Mouse (Mus musculus): ENCODE results near the gene Lgr4.

The Lgr4 gene

DNA sequence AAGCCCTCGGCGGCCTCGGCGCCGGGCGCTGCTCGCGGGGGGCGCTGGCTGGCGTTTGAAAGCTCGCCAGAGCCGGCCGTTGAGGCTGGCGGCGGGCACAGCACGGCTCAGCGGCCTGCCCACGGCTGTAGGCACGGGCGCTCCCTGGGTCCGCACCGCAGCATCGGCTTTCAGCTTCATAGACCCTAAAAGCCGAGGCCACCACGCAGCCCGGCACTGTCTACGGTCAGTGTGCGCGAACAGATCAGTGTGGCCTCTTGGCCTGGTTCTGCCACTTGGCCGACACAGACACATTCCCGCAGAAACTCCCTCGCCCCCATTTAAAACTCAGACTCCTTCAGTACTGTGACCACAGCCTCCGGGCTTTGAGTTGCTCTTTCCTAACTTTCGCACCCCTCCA, 26.4 kb upstream of the Lgr4 start:
- H3K36me3 ChIP-seq (ENCODE audit: insufficient read depth, low read length) = peaks cover 26% of the 10 kb centered on the region
- peak overlapping the region; percentile 96 for H3K4me3 ChIP-seq (replicated peaks; ENCODE audit: low read length)
- TF ChIP-seq POU5F1 (IDR thresholded peaks at IDR 0.05; ENCODE audit: borderline replicate concordance, low read length) = no peak
- TF ChIP-seq CTCF (conservative IDR thresholded peaks at IDR 0.05; ENCODE audit: low read length) = no peak
- no peak for TF ChIP-seq NANOG (IDR thresholded peaks at IDR 0.05; ENCODE audit: borderline replicate concordance, low read length)
- H3K4me1 ChIP-seq (replicated peaks; ENCODE audit: low read depth, low read length) = peaks cover 28% of the 10 kb centered on the region
- H3K9me3 ChIP-seq (ENCODE audit: low read length) = no peaks in the 10 kb centered on the region
- no peaks in the 10 kb centered on the region for H3K27me3 ChIP-seq (ENCODE audit: insufficient read depth, low read length)

DNA sequence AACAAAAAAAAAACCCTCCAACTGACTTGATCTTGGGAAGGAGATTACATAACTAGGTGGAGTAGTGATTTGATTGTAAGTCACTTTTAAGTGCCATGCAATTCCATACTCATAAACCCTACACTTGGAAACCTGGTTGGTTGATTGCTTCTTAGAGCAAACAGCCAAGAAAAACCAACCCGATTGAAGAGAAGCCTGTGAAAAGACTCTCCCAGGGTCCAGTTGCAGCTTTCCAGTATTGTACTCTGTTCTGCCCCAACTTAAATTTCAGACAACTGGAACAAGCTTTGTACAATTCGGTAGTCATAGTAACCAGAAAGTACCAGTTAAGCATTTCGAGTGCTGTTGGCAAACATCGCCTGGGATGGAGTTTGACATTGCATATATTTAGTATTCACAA, 26.0 kb upstream of the Lgr4 start:
- Histone ChIP-seq H3K4me3 (replicated peaks; ENCODE audit: low read length) (peak overlapping the region; percentile 96), H3K9me3 (ENCODE audit: low read length) (no peaks in the 10 kb centered on the region), H3K36me3 (ENCODE audit: insufficient read depth, low read length) (peaks cover 30% of the 10 kb centered on the region), H3K4me1 (replicated peaks; ENCODE audit: low read depth, low read length) (peaks cover 32% of the 10 kb centered on the region), H3K27me3 (ENCODE audit: insufficient read depth, low read length) (no peaks in the 10 kb centered on the region)
- TF ChIP-seq POU5F1 (IDR thresholded peaks at IDR 0.05; ENCODE audit: borderline replicate concordance, low read length) (no peak), CTCF (conservative IDR thresholded peaks at IDR 0.05; ENCODE audit: low read length) (no peak), NANOG (IDR thresholded peaks at IDR 0.05; ENCODE audit: borderline replicate concordance, low read length) (no peak)

DNA sequence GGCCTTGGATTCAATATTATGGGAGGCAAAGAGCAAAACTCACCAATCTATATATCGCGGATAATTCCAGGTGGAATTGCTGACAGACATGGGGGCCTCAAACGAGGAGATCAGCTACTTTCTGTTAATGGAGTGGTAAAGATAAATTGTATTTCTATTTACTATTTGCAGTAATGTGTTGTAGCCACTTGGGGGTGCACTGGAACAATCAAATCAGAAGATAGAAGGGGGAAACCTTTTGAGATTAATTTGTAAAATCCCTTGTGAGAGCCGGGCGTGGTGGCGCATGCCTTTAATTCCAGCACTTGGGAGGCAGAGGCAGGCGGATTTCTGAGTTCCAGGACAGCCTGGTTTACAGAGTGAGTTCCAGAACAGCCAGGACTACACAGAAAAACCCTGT, 21.1 kb upstream of the Lgr4 start:
- H3K9me3 ChIP-seq (ENCODE audit: low read length) = no peaks in the 10 kb centered on the region
- no peak overlapping the region for H3K4me3 ChIP-seq (replicated peaks; ENCODE audit: low read length)
- H3K36me3 ChIP-seq (ENCODE audit: insufficient read depth, low read length) = peaks cover 72% of the 10 kb centered on the region
- no peaks in the 10 kb centered on the region for H3K27me3 ChIP-seq (ENCODE audit: insufficient read depth, low read length)
- TF ChIP-seq CTCF (conservative IDR thresholded peaks at IDR 0.05; ENCODE audit: low read length) (peak; percentile 38), NANOG (IDR thresholded peaks at IDR 0.05; ENCODE audit: borderline replicate concordance, low read length) (no peak)
- peaks cover 29% of the 10 kb centered on the region for H3K4me1 ChIP-seq (replicated peaks; ENCODE audit: low read depth, low read length)

DNA sequence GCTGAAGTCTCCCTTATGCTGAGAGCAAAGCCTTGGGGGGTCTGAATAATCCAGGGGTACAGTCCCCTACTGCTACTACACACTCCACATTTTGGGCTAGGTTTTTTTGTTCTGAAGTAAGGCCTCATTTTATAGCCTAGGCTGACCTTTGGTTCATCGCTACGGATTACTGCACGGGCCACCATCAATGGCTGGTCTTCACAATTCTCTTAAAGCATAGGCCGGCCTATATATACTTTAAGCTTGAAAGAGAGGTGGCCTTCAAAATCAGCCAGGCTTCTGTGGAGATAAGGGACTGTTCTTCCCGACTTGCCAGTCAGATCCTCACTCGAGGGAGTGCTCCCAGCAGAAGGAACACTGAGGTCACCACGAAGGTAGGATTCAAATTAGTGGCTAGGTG, 14.6 kb upstream of the Lgr4 start:
- Histone ChIP-seq H3K4me3 (replicated peaks; ENCODE audit: low read length) (no peak overlapping the region), H3K27me3 (ENCODE audit: insufficient read depth, low read length) (no peaks in the 10 kb centered on the region), H3K36me3 (ENCODE audit: insufficient read depth, low read length) (peaks cover 71% of the 10 kb centered on the region), H3K4me1 (replicated peaks; ENCODE audit: low read depth, low read length) (peaks cover 9% of the 10 kb centered on the region), H3K9me3 (ENCODE audit: low read length) (no peaks in the 10 kb centered on the region)
- no peak for TF ChIP-seq CTCF (conservative IDR thresholded peaks at IDR 0.05; ENCODE audit: low read length)
- no peak for TF ChIP-seq POU5F1 (IDR thresholded peaks at IDR 0.05; ENCODE audit: borderline replicate concordance, low read length)
- no peak for TF ChIP-seq NANOG (IDR thresholded peaks at IDR 0.05; ENCODE audit: borderline replicate concordance, low read length)

DNA sequence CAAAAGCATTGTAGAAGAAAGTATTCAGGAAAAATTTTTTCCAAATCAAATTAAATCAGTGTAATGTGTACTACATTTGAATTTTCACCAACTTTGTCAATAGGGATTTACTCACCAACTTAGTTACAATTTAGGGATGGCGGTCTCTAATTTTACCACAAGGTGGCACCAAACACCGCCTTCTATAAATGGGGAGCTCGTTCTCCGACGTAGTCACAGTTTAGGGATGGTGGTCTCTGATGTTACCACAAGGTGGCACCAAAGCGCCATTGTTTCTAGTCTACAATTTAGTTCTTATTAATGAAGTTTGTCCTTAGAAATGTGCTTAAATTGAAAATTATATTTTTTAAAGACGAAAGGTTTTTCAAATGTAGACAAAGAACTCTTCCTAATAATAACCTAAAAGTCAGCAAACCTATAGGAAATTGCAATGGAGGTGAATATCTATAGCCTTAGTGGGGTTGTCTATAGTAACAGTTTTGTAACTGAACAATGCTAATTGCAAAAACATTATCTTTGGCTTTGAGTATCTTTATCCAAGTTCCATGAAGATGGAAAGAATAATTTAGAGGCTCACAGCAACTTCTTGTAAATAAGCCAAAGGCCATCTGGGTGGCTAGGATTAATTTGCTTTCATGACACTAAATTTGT, 13.2 kb upstream of the Lgr4 start:
- no peak overlapping the region for H3K4me3 ChIP-seq (replicated peaks; ENCODE audit: low read length)
- no peaks in the 10 kb centered on the region for H3K27me3 ChIP-seq (ENCODE audit: insufficient read depth, low read length)
- no peaks in the 10 kb centered on the region for H3K9me3 ChIP-seq (ENCODE audit: low read length)
- TF ChIP-seq CTCF (conservative IDR thresholded peaks at IDR 0.05; ENCODE audit: low read length) = peak; percentile 93
- TF ChIP-seq NANOG (IDR thresholded peaks at IDR 0.05; ENCODE audit: borderline replicate concordance, low read length) = no peak
- H3K4me1 ChIP-seq (replicated peaks; ENCODE audit: low read depth, low read length) = peaks cover 23% of the 10 kb centered on the region
- H3K36me3 ChIP-seq (ENCODE audit: insufficient read depth, low read length) = peaks cover 70% of the 10 kb centered on the region

DNA sequence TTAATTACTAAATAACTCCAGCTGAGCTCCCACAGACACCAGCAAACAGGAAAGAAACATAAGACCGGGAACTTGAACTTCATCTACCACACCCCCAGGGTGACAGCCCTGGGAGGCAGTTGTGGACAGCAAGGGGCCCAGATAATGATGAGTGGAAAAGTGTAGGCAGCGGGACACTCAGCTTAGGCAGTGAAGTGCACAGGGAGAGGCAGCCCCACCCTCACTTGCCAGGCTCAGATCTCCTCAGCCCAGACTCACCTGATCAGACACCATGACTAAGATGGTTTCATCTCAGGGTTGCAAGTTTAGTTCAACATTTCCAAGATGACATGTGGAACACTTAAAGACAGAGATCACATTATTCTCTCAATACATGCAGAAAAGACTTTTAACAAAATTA, 8.3 kb upstream of the Lgr4 start:
- H3K27me3 ChIP-seq (ENCODE audit: insufficient read depth, low read length) = no peaks in the 10 kb centered on the region
- peaks cover 51% of the 10 kb centered on the region for H3K4me1 ChIP-seq (replicated peaks; ENCODE audit: low read depth, low read length)
- no peak for TF ChIP-seq POU5F1 (IDR thresholded peaks at IDR 0.05; ENCODE audit: borderline replicate concordance, low read length)
- no peak for TF ChIP-seq CTCF (conservative IDR thresholded peaks at IDR 0.05; ENCODE audit: low read length)
- TF ChIP-seq NANOG (IDR thresholded peaks at IDR 0.05; ENCODE audit: borderline replicate concordance, low read length) = no peak
- peaks cover 38% of the 10 kb centered on the region for H3K36me3 ChIP-seq (ENCODE audit: insufficient read depth, low read length)
- no peak overlapping the region for H3K4me3 ChIP-seq (replicated peaks; ENCODE audit: low read length)
- H3K9me3 ChIP-seq (ENCODE audit: low read length) = no peaks in the 10 kb centered on the region

DNA sequence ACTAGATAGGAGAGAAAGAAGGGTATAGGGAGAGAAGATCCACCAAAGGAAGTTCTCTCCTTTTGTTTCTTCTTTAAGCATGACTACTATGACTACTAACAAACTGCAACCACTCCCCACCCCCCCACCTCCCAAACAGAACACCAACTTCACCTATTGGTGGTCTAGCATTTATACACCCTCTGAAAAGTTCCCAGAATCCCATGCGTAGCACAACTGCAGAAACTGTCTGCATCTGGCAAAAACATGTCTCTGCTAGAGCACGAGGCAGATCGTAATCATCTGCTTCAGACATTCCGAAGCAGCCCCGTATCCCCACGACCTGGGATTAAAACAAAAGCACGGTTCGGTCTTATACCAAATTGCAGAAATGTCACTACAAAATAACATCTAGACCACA, 5.2 kb upstream of the Lgr4 start:
- H3K27me3 ChIP-seq (ENCODE audit: insufficient read depth, low read length) = no peaks in the 10 kb centered on the region

DNA sequence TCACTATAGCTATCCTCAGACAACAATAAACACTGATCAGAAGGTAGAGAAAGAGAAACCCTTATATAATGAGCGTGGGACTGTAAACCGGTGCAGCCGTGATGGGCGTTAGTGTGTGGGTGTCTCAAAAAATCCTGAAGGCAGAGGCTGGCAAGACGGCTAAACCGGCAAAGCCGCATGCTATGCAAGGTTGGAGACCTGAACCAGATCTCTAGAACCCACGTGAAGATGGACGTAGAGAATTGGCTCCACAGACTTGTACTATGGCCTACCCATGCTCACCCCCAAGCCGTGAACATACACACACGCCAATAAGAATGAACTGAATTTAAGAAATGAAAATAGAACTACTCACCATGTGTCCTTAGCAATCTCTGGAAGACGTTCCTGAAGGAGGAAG, 4.7 kb upstream of the Lgr4 start:
- H3K9me3 ChIP-seq (ENCODE audit: low read length) = no peaks in the 10 kb centered on the region
- H3K36me3 ChIP-seq (ENCODE audit: insufficient read depth, low read length) = peaks cover 13% of the 10 kb centered on the region
- H3K4me1 ChIP-seq (replicated peaks; ENCODE audit: low read depth, low read length) = peaks cover 70% of the 10 kb centered on the region
- TF ChIP-seq NANOG (IDR thresholded peaks at IDR 0.05; ENCODE audit: borderline replicate concordance, low read length) (no peak), CTCF (conservative IDR thresholded peaks at IDR 0.05; ENCODE audit: low read length) (no peak), POU5F1 (IDR thresholded peaks at IDR 0.05; ENCODE audit: borderline replicate concordance, low read length) (no peak)
- no peaks in the 10 kb centered on the region for H3K27me3 ChIP-seq (ENCODE audit: insufficient read depth, low read length)
- peak overlapping the region; percentile 81 for H3K4me3 ChIP-seq (replicated peaks; ENCODE audit: low read length)

More for the DNA sequence above, 5.2 kb upstream of the Lgr4 start:
- Histone ChIP-seq H3K4me3 (replicated peaks; ENCODE audit: low read length) (peak overlapping the region; percentile 81), H3K4me1 (replicated peaks; ENCODE audit: low read depth, low read length) (peaks cover 70% of the 10 kb centered on the region), H3K36me3 (ENCODE audit: insufficient read depth, low read length) (peaks cover 18% of the 10 kb centered on the region), H3K9me3 (ENCODE audit: low read length) (no peaks in the 10 kb centered on the region)
- TF ChIP-seq CTCF (conservative IDR thresholded peaks at IDR 0.05; ENCODE audit: low read length) (no peak), POU5F1 (IDR thresholded peaks at IDR 0.05; ENCODE audit: borderline replicate concordance, low read length) (no peak), NANOG (IDR thresholded peaks at IDR 0.05; ENCODE audit: borderline replicate concordance, low read length) (no peak)

DNA sequence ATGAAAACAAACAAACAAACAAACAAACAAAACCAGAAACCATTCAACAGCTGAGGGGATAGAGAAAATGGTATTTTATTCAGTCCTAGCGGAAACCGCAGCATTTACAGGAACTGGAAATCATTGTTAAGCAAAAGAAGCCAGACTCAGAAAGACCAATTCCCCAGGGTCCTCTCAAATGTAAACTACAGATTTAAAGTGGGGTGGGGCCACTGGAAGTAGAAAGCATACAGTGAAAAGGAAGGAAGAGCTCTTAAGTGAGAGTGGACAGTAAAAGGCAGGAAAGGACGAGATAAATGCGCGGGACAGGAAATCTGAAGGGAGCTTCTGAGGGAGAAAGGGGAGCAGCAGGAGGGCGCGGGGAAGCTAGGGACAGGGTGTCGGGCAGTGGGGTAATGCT, 4.2 kb upstream of the Lgr4 start:
- H3K27me3 ChIP-seq (ENCODE audit: insufficient read depth, low read length) = no peaks in the 10 kb centered on the region
- peaks cover 67% of the 10 kb centered on the region for H3K4me1 ChIP-seq (replicated peaks; ENCODE audit: low read depth, low read length)
- no peaks in the 10 kb centered on the region for H3K9me3 ChIP-seq (ENCODE audit: low read length)
- H3K36me3 ChIP-seq (ENCODE audit: insufficient read depth, low read length) = peaks cover 10% of the 10 kb centered on the region
- peak overlapping the region; percentile 81 for H3K4me3 ChIP-seq (replicated peaks; ENCODE audit: low read length)
- no peak for TF ChIP-seq POU5F1 (IDR thresholded peaks at IDR 0.05; ENCODE audit: borderline replicate concordance, low read length)
- 0 out of 2 replicates have a peak, but pooled peaks have one; percentile 6 for TF ChIP-seq NANOG (IDR thresholded peaks at IDR 0.05; ENCODE audit: borderline replicate concordance, low read length)
